Mouse (Mus musculus): Measurements from ENCODE around the gene Ttc34. TPM values are rescaled to one million over a fixed set of nuclear protein-coding genes. Genes with fewer than 3 reads are reported as not detected.

Ttc34 gene
- total RNA-seq, 2 experiments from 2014 or later: 0.20 TPM; not detected in 1

Other genes starting within 250 kb of the Ttc34 start
- 1 to 10 TPM; 4.3 to 7.6 TPM for gene Prdm16, start 200.6 kb upstream of the Ttc34 start, total RNA-seq (2021)
- not detected for gene Actrt2, start 169.6 kb upstream of the Ttc34 start, total RNA-seq (2021)
- gene Mmel1, start 32.1 kb downstream of the Ttc34 start, total RNA-seq (2021): 1 to 10 TPM in 1 of 2 experiments, under 1 TPM in 1; 0.19 to 3.8 TPM
- 100 to 1,000 TPM in 1 of 2 experiments, 10 to 100 TPM in 1; 15.5 to 104 TPM for gene Fam213b, start 61.7 kb downstream of the Ttc34 start, total RNA-seq (2021)
- gene Tnfrsf14, start 91.1 kb downstream of the Ttc34 start, total RNA-seq (2021): 1 to 10 TPM; 6.4 to 8.4 TPM
- gene Hes5, start 123.5 kb downstream of the Ttc34 start, total RNA-seq (2021): not detected
- gene Pank4, start 126.7 kb downstream of the Ttc34 start, total RNA-seq (2021): 10 to 100 TPM; 28.3 to 31.9 TPM
- under 1 TPM; 0.33 to 0.35 TPM for gene Plch2, start 219.3 kb downstream of the Ttc34 start, total RNA-seq (2021)
- gene Pex10, start 229.6 kb downstream of the Ttc34 start, total RNA-seq (2021): 10 to 100 TPM; 18.2 to 20.3 TPM
- 100 to 1,000 TPM in 1 of 2 experiments, 10 to 100 TPM in 1; 95.4 to 109 TPM for gene Rer1, start 248.9 kb downstream of the Ttc34 start, total RNA-seq (2021)
- 1 to 10 TPM; 6.6 to 9.8 TPM for gene Morn1, start 249.1 kb downstream of the Ttc34 start, total RNA-seq (2021)

Data from adrenal gland, adult 18-20 months (tissue).